Mouse (Mus musculus) heart, postnatal 0 days (tissue): ENCODE measurements around the gene Tspan3. TPM values are rescaled to one million over a fixed set of nuclear protein-coding genes. Genes with fewer than 3 reads are reported as not detected.

Source experiments
- ATAC-seq: fragments of 200-750 bp; cut with Nextera tagmentation; 2 replicates; pipeline ENCODE4 v1.8.0; 2017; ENCODE audit warnings: low read depth, moderate number of reproducible peaks, moderate library complexity; ENCODE audit not compliant: insufficient read depth
- DNase-seq: peaks from one replicate; pipeline ENCODE4 v3.0.0-alpha.2; 2016; ENCODE audit warnings: low spot score
- H3K27ac ChIP-seq: fragments of 300-500 bp; sonication (generic); 2 replicates; pipeline ENCODE4 v1.5.1; 2014; ENCODE audit warnings: low read depth, mild to moderate bottlenecking
- H3K27me3 ChIP-seq: fragments of 300-500 bp; sonication (generic); 2 replicates; pipeline ENCODE4 v1.6.1; 2014; ENCODE audit warnings: low read length, mixed read lengths; ENCODE audit not compliant: control insufficient read depth, insufficient read depth
- H3K36me3 ChIP-seq: fragments of 300-500 bp; sonication (generic); replicated peaks from 2 replicates; pipeline ENCODE4 v1.6.1; 2014; ENCODE audit warnings: low read length, mixed read lengths; ENCODE audit not compliant: control insufficient read depth, insufficient read depth
- H3K4me1 ChIP-seq: fragments of 300-500 bp; sonication (generic); 2 replicates; pipeline ENCODE4 v1.6.1; 2014; ENCODE audit warnings: antibody characterized with exemption; ENCODE audit not compliant: control insufficient read depth, insufficient read depth
- H3K4me2 ChIP-seq: fragments of 300-500 bp; sonication (generic); 2 replicates; pipeline ENCODE4 v1.6.1; 2014; ENCODE audit warnings: low read depth, mild to moderate bottlenecking, low read length, moderate library complexity
- H3K4me3 ChIP-seq: fragments of 300-500 bp; sonication (generic); 2 replicates; pipeline ENCODE4 v1.5.1; 2014; ENCODE audit warnings: low read depth, low read length
- H3K9ac ChIP-seq: fragments of 300-500 bp; sonication (generic); replicated peaks from 2 replicates; pipeline ENCODE4 v1.6.1; 2014; ENCODE audit warnings: low read depth, low read length, mixed read lengths
- H3K9me3 ChIP-seq: fragments of 300-500 bp; sonication (generic); replicated peaks from 2 replicates; pipeline ENCODE4 v1.6.1; 2016; ENCODE audit warnings: low read length; ENCODE audit not compliant: control insufficient read depth
- CTCF ChIP-seq: IDR thresholded peaks from 2 replicates; pipeline ENCODE4 v1.5.1; 2016; ENCODE audit warnings: antibody characterized with exemption, control low read depth, low read depth
- EP300 ChIP-seq: IDR thresholded peaks from 2 replicates; pipeline ENCODE4 v1.6.1; 2016; ENCODE audit warnings: antibody characterized with exemption, low read depth
- WGBS: fragments of 180-500 bp; shearing (Covaris S2); extraction: QIAGEN DNeasy Blood & Tissue Kit; methylation state at CpG from one replicate; pipeline ENCODE4 v1.1.7; 2014; 5-methylcytosine and 5-hydroxymethylcytosine counted together
- polyA plus RNA-seq: library from polyadenylated mRNA; unstranded; fragments of >200 nt; fragmentation: Nextera tagmentation; extraction: Ambion mirVana; gene quantifications from 2 replicates; pipeline ENCODE4 v1.2.1, GENCODE M21; 2015
- total RNA-seq: library from RNA; depleted of rRNA; stranded (reverse); fragments of >200 nt; gene quantifications from 2 replicates; pipeline ENCODE4 v1.2.3, GENCODE M21; 2014; ENCODE audit warnings: low replicate concordance

Gene Tspan3
- total and polyA plus RNA-seq, 2 experiments from 2014 or later: 402 to 461 TPM

DNA sequence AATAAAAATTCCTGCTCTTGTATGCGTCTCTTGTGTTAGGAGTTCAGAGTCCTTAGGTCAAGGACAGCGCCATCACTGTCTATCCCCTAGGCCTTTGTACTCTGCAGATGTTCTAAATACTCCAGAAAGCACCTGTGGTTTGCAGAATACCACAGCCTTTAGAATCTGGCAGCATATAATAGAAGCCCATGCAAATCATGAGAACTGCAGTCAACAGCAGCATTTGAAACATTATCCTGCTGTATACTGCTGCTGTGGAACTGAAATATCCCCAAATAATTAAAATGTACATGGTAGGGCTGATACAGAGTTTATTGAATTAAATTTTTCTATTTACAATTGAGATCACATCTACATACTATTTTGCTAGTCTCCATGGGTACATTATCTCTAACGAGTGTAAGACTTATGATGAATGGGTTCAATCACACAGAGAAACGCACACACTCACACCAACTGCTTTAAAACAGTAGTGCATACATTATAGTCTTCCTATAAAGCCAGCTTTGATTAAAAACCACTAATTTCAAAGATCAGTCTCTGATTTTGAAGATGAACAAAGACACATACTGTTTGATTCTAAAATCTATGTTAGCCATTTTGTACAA lies 29.6 kb downstream of the Tspan3 start:
- ATAC-seq (no peak), DNase-seq (no peak)
- Histone ChIP-seq H3K4me1 (peaks cover 34% of the 10 kb centered on the region), H3K9me3 (no peaks in the 10 kb centered on the region), H3K27me3 (no peaks in the 10 kb centered on the region), H3K4me3 (no peak overlapping the region), H3K27ac (no peak overlapping the region), H3K9ac (no peak overlapping the region), H3K36me3 (peaks cover 60% of the 10 kb centered on the region), H3K4me2 (no peak overlapping the region)
- WGBS: 81% methylated on average over 4 of the region's 4 CpGs
- TF ChIP-seq CTCF: no peak
- no peak for TF ChIP-seq EP300

DNA sequence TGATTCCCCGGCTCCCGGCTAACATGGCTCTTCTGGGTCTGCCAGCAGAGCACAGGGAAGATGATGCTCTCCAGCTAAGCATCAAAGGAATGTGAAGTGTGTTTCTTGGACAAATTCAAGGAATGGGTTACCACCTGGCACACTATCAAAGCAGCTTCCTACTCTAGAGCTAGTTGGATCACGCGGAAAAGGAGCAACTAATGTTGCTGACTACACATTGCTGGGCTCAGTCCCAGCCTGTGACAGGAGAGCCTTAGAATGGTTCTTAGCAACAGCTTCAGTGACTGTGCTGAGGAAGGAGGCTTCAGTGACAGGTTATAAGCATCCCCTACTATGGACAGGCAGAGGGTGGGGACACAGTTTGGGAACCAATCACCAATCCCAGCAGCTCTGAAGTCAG lies 30.7 kb downstream of the Tspan3 start:
- peak overlapping the region; percentile 40 for H3K9ac ChIP-seq
- peaks cover 41% of the 10 kb centered on the region for H3K4me1 ChIP-seq
- no peaks in the 10 kb centered on the region for H3K27me3 ChIP-seq
- no peak for ATAC-seq
- H3K27ac ChIP-seq: peak overlapping the region; percentile 84
- H3K4me3 ChIP-seq: no peak overlapping the region
- peaks cover 68% of the 10 kb centered on the region for H3K36me3 ChIP-seq
- H3K9me3 ChIP-seq: no peaks in the 10 kb centered on the region
- TF ChIP-seq EP300 (no peak), CTCF (no peak)
- WGBS: 27% methylated on average over 4 of the region's 4 CpGs
- DNase-seq: no peak
- no peak overlapping the region for H3K4me2 ChIP-seq

GRCm38 (mm10) chr9:56133970-56134369 lies 31.3 kb downstream of the Tspan3 start:
- ATAC-seq: no peak
- no peak overlapping the region for H3K4me2 ChIP-seq
- H3K4me1 ChIP-seq: peaks cover 41% of the 10 kb centered on the region
- TF ChIP-seq EP300: no peak
- no peak for TF ChIP-seq CTCF
- H3K27ac ChIP-seq: peak overlapping the region; percentile 84
- WGBS: 42% methylated on average over 5 of the region's 5 CpGs
- DNase-seq: peak; percentile 34
- H3K36me3 ChIP-seq: peaks cover 74% of the 10 kb centered on the region
- no peaks in the 10 kb centered on the region for H3K27me3 ChIP-seq
- no peaks in the 10 kb centered on the region for H3K9me3 ChIP-seq
- H3K9ac ChIP-seq: no peak overlapping the region; the same call in 1 of the 2 replicates
- no peak overlapping the region for H3K4me3 ChIP-seq

GRCm38 (mm10) chr9:56131813-56132525 lies 33.3 kb downstream of the Tspan3 start:
- Histone ChIP-seq H3K27ac (peak overlapping the region; percentile 67), H3K36me3 (peaks cover 67% of the 10 kb centered on the region), H3K4me3 (no peak overlapping the region), H3K4me2 (no peak overlapping the region), H3K9ac (no peak overlapping the region), H3K9me3 (no peaks in the 10 kb centered on the region), H3K4me1 (peaks cover 41% of the 10 kb centered on the region), H3K27me3 (no peaks in the 10 kb centered on the region)
- no peak for DNase-seq
- no peak for TF ChIP-seq EP300
- no peak for TF ChIP-seq CTCF
- no peak for ATAC-seq
- 58% methylated on average over 10 of the region's 10 CpGs for WGBS

DNA sequence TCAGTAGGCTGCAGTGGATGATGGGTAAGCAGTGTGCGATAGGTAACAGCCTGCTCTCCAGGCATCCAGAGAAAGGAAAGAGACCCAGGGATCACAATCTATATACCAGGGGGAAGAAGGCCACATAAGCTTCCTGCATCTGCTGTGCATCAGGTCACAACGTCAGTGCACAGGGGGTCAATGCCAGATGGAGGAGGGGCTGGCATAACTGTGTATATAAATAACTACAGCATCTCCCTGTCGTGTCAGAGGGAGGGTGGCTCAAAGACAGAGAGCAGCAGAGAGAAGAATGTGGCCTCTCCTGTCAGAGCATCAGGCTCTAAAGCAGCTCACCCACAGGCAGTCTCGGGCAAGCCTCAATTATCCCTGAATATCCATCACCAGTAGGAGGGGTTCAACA lies 34.7 kb downstream of the Tspan3 start:
- Histone ChIP-seq H3K9ac (no peak overlapping the region), H3K36me3 (peaks cover 52% of the 10 kb centered on the region), H3K4me1 (peaks cover 41% of the 10 kb centered on the region), H3K27me3 (no peaks in the 10 kb centered on the region), H3K4me3 (no peak overlapping the region), H3K4me2 (no peak overlapping the region), H3K27ac (peak overlapping the region; percentile 67; the same call in 1 of the 2 replicates), H3K9me3 (no peaks in the 10 kb centered on the region)
- 28% methylated on average over 4 of the region's 4 CpGs for WGBS
- ATAC-seq: peak; percentile 64
- peak; percentile 60 for DNase-seq
- 0 out of 2 replicates have a peak, but pooled peaks have one; percentile 5 for TF ChIP-seq CTCF
- no peak for TF ChIP-seq EP300
